Mouse (Mus musculus) myocyte (in vitro differentiated cells): ENCODE data around the gene Uba52. TPM values are rescaled to one million over a fixed set of nuclear protein-coding genes. Genes with fewer than 3 reads are reported as not detected.
A peak's percentile ranks its signal among the peaks of the same experiment; 100 is the strongest.
"Not testable (repeated sequence)": the region's sequence is repeated elsewhere in the genome, so short reads cannot be mapped to it uniquely, and the experiment has no call there.

Source experiments
- H3K27me3 ChIP-seq: one replicate; pipeline ENCODE4 v1.6.1; 2011; ENCODE audit not compliant: control insufficient read depth, insufficient read depth, insufficient read length
- H3K36me3 ChIP-seq: one replicate; pipeline ENCODE4 v1.6.1; 2011; ENCODE audit not compliant: control insufficient read depth, insufficient read depth
- H3K4me2 ChIP-seq: one replicate; pipeline ENCODE4 v1.6.1; 2011; ENCODE audit warnings: low read depth, control low read depth
- H3K4me3 ChIP-seq: one replicate; pipeline ENCODE4 v1.5.1; 2011; ENCODE audit warnings: mild to moderate bottlenecking, control low read depth, moderate library complexity
- H3K79me2 ChIP-seq: one replicate; pipeline ENCODE4 v1.6.1; 2011; ENCODE audit not compliant: control insufficient read depth, insufficient read depth
- H3ac ChIP-seq: one replicate; pipeline ENCODE4 v1.6.1; 2011; ENCODE audit not compliant: control insufficient read depth, insufficient read length
- CEBPB ChIP-seq: IDR thresholded peaks from 2 replicates; pipeline ENCODE4 v1.6.1; 2011; ENCODE audit warnings: mild to moderate bottlenecking, moderate library complexity; ENCODE audit not compliant: poor library complexity, insufficient read depth, severe bottlenecking
- E2F4 ChIP-seq: IDR thresholded peaks from one replicate; pipeline ENCODE4 v1.6.1; 2011; ENCODE audit warnings: mild to moderate bottlenecking, control low read depth, moderate library complexity; ENCODE audit not compliant: insufficient read depth
- MAX ChIP-seq: IDR thresholded peaks from one replicate; pipeline ENCODE4 v1.6.1; 2011; ENCODE audit warnings: low read depth, mild to moderate bottlenecking, control low read depth
- MYOD1 ChIP-seq, 3 experiments: IDR thresholded peaks; one replicate each; pipeline ENCODE4 v1.6.1; 2011; ENCODE audit warnings: control low read depth in 2 of 3, low read depth in 2 of 3, mild to moderate bottlenecking in 2 of 3, moderate library complexity in 1 of 3; ENCODE audit not compliant: insufficient read length in 2 of 3, control insufficient read depth in 1 of 3
- MYOG ChIP-seq, 3 experiments: IDR thresholded peaks; one replicate each; pipeline ENCODE4 v1.6.1; 2011; ENCODE audit warnings: control low read depth in 2 of 3, low read depth in 2 of 3, mild to moderate bottlenecking in 2 of 3; ENCODE audit not compliant: insufficient read length in 2 of 3, control insufficient read depth in 1 of 3, insufficient read depth in 1 of 3
- POLR2A ChIP-seq: IDR thresholded peaks from one replicate; pipeline ENCODE4 v1.6.1; 2011; ENCODE audit warnings: low read depth, mild to moderate bottlenecking, control low read depth, moderate library complexity; ENCODE audit not compliant: insufficient read length
- POLR2AphosphoS2 ChIP-seq: IDR thresholded peaks from one replicate; pipeline ENCODE4 v1.6.1; 2011; ENCODE audit warnings: low read depth, control low read depth; ENCODE audit not compliant: insufficient read length
- REST ChIP-seq: IDR thresholded peaks from one replicate; pipeline ENCODE4 v1.6.1; 2011; ENCODE audit warnings: mild to moderate bottlenecking, control low read depth, moderate library complexity; ENCODE audit not compliant: insufficient read depth, insufficient read length
- SRF ChIP-seq: IDR thresholded peaks from one replicate; pipeline ENCODE4 v1.6.1; 2011; ENCODE audit warnings: low read depth; ENCODE audit not compliant: control insufficient read depth, insufficient read length
- TCF12 ChIP-seq: IDR thresholded peaks from one replicate; pipeline ENCODE4 v1.6.1; 2011; ENCODE audit warnings: mild to moderate bottlenecking, control low read depth; ENCODE audit not compliant: poor library complexity, insufficient read depth, severe bottlenecking
- TCF3 ChIP-seq: IDR thresholded peaks from one replicate; pipeline ENCODE4 v1.6.1; 2011; ENCODE audit warnings: low read depth, control low read depth; ENCODE audit not compliant: insufficient read length
- USF1 ChIP-seq: IDR thresholded peaks from one replicate; pipeline ENCODE4 v1.6.1; 2011; ENCODE audit warnings: low read depth, mild to moderate bottlenecking, control low read depth, moderate library complexity
- polyA plus RNA-seq: library from polyadenylated mRNA; unstranded; fragments of >200 nt; fragmentation: generic; extraction: Trizol; gene quantifications from one replicate; pipeline ENCODE4 v1.2.1, GENCODE M21; 2012; ENCODE audit warnings: missing spikeins

Gene Uba52
- polyA plus RNA-seq, 1 experiment: 2,253 TPM

DNA sequence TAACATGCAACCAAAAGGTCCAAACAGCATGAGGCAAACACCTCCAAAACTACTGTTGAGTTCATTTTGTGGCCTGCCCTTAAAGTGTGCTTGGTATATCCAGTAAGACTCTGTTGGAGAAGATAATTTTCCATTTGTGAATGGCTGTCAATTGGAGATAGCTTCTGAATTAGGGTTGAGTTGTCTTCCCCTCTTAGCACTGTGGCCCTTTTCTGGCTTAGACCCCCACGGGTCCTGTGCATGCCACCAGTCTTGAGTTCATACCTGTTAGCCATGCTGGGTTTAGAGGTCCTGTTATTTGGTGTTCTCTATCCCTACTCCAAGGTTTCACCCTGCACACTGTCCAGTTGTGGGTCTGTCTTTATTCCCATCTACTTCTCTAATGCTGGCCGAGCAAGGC is 1.2 kb upstream of the Uba52 start:
- no peak overlapping the region for H3K4me3 ChIP-seq
- no peaks in the 10 kb centered on the region for H3K27me3 ChIP-seq
- peak overlapping the region; percentile 61 for H3K4me2 ChIP-seq
- H3K36me3 ChIP-seq: peaks cover 15% of the 10 kb centered on the region
- H3K79me2 ChIP-seq: peaks cover 35% of the 10 kb centered on the region
- no peak overlapping the region for H3ac ChIP-seq
- TF ChIP-seq USF1 (no peak), TCF12 (no peak), POLR2A (no peak), POLR2AphosphoS2 (peak; percentile 62), E2F4 (no peak), MAX (no peak), CEBPB (no peak)

DNA sequence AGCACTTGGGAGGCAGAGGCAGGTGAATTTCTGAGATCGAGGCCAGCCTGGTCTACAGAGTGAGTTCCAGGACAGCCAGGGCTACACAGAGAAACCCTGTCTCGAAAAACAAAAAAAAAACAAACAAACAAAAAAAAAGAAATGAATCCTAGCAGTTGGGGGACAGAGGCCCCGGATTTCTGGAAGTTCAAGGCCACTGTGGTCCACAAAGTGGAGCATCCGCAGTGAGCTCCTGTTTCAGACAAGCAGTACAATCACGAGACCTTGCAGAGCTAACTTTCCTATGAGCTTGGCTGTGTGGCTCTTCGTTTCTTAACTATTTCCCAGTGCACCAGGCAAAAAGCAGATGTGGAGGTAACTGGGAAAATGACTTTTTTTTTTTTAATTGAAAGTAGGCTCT is 573 bp upstream of the Uba52 start:
- Histone ChIP-seq H3ac (peak overlapping the region; percentile 84), H3K79me2 (peaks cover 36% of the 10 kb centered on the region), H3K4me2 (peak overlapping the region; percentile 61), H3K36me3 (peaks cover 15% of the 10 kb centered on the region), H3K4me3 (peak overlapping the region; percentile 93)
- not testable (repeated sequence) for H3K27me3 ChIP-seq

DNA sequence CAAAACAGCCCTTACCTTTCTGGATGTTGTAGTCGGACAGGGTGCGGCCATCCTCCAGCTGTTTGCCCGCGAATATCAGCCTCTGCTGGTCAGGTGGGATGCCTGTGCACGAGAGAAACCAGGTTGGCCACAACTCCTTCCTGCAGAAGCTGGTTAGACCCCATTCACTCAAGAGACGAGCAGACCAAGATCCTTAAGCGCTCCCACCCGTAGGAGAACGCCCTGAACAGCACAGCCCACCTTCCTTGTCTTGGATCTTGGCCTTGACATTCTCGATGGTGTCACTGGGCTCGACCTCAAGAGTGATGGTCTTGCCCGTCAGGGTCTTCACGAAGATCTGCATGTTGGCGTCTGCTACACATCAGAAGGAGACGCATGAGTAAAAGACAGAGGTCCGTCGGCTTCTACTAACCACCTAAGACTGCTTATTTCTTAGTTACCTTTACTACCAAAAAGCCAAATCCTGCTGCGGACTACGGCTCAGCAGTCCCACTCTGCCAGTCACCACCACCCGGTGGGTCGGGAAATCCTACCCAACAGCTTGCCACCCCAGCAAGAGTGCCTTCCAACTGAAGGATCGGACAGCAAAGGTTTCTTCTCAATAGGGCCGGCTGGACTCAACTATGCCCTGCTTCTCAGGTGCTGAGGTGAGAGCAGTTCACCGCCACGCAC is 1.2 kb downstream of the Uba52 start:
- Histone ChIP-seq H3K36me3 (peaks cover 10% of the 10 kb centered on the region), H3K79me2 (peaks cover 42% of the 10 kb centered on the region), H3K4me3 (peak overlapping the region; percentile 93), H3ac (peak overlapping the region; percentile 84), H3K27me3 (no peaks in the 10 kb centered on the region), H3K4me2 (peak overlapping the region; percentile 97)
- TF ChIP-seq MAX (no peak), TCF3 (no peak), MYOD1 (IDR thresholded peaks at IDR 0.05; ENCODE audit: control insufficient read depth in 1 of 3, insufficient read length in 2 of 3, low read depth in 2 of 3) (no peak), SRF (no peak), CEBPB (no peak), MYOG (IDR thresholded peaks at IDR 0.05; ENCODE audit: control insufficient read depth in 1 of 3, insufficient read depth in 1 of 3, insufficient read length in 2 of 3, low read depth in 2 of 3) (no peak), POLR2A (no peak), POLR2AphosphoS2 (no peak), USF1 (no peak), E2F4 (no peak), TCF12 (no peak), REST (no peak)

DNA sequence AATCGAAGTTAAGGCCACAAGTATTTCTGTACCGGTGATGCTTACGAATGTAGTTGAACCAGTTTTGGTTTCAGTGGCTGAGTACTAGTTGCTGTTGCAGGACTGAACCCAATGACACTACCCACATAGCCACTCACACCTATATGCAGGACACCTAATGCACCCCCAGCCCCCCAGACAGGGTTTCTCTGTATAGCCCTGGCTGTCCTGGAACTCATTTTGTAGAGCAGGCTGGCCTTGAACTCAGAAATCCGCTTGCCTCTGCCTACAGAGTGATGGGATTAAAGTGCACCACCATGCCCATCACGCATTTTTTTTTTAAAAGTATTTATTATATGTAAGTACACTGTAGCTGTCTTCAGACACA is 3.6 kb downstream of the Uba52 start:
- H3K4me3 ChIP-seq: peak overlapping the region; percentile 60
- TF ChIP-seq POLR2AphosphoS2: peak; percentile 57
- TF ChIP-seq TCF3: no peak
- peak overlapping the region; percentile 23 for H3ac ChIP-seq
- H3K4me2 ChIP-seq: peak overlapping the region; percentile 52
- no peaks in the 10 kb centered on the region for H3K27me3 ChIP-seq
- H3K79me2 ChIP-seq: peaks cover 35% of the 10 kb centered on the region
- peaks cover 10% of the 10 kb centered on the region for H3K36me3 ChIP-seq

DNA sequence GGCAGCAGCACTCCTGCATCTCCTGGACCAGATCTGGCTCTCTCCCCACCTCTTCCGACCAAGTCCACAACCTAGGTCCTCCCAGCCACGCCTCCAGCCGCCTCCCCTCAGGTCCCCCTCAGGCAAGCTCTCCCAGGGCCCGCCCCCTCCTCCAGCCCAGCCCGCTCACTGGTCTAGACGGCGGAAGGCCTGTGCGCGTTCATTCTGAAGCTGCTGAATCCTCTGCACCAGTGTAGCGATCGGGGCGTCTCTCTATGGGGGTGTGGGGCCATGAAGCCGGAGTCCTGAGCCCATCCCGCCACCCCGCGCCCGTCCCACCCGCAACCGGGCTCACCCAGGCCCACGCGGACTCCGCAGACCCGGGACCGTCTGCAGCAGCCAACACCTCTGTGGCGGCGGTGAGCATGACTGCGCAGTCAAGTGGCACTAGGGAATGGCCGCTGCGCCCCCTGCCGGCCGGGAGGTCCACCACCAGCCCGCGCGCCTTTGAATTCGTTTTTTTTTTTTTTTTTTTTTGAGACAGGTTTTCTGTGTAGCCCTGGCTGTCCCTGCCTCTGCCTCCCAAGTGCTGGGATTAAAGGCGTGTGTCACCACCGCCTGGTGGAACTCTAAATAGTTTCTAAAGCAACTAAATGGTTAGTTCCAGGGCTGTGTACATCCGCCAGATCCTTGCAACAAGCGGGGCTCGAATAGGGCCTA is 4.1 kb downstream of the Uba52 start, which contains the start of gene Rex1bd:
Gene Rex1bd, minus strand, starts transcription at position 425 of the 699 bp plus-strand sequence.
- H3K79me2 ChIP-seq: peaks cover 30% of the 10 kb centered on the region
- H3K27me3 ChIP-seq: no peaks in the 10 kb centered on the region
- H3K36me3 ChIP-seq: peaks cover 10% of the 10 kb centered on the region
- TF ChIP-seq CEBPB (no peak), MYOD1 (IDR thresholded peaks at IDR 0.05; ENCODE audit: control insufficient read depth in 1 of 3, insufficient read length in 2 of 3, low read depth in 2 of 3) (peak in 1 of 3 experiments; percentile 36), TCF12 (no peak), POLR2AphosphoS2 (peak; percentile 95), MYOG (IDR thresholded peaks at IDR 0.05; ENCODE audit: control insufficient read depth in 1 of 3, insufficient read depth in 1 of 3, insufficient read length in 2 of 3, low read depth in 2 of 3) (peak in 2 of 3 experiments; percentile 10 to 39), POLR2A (peak; percentile 78), E2F4 (peak; percentile 59), REST (no peak), MAX (no peak), TCF3 (peak; percentile 15)
- peak within 1 kb of the TSS; percentile 60 for H3K4me3 ChIP-seq
- H3ac ChIP-seq: peak within 1 kb of the TSS; percentile 23
- H3K4me2 ChIP-seq: peak within 1 kb of the TSS; percentile 95
